Mouse (Mus musculus) kidney, adult 2 months (tissue): ENCODE data around the gene Pih1d2. TPM values are rescaled to one million over a fixed set of nuclear protein-coding genes. Genes with fewer than 3 reads are reported as not detected.

ENCODE experiments used
- DNase-seq: peaks from one replicate; pipeline ENCODE4 v3.0.0; 2021
- H3K27ac ChIP-seq: fragments of 200-500 bp; 2 replicates; pipeline ENCODE4 v1.5.1; 2012; ENCODE audit warnings: low read depth, low read length, control low read depth, inconsistent platforms; ENCODE audit not compliant: insufficient read depth
- H3K27me3 ChIP-seq: fragments of 200-500 bp; replicated peaks from 2 replicates; pipeline ENCODE4 v1.6.1; 2012; ENCODE audit warnings: mild to moderate bottlenecking, moderate library complexity, low read length, inconsistent platforms; ENCODE audit not compliant: control insufficient read depth, insufficient read depth
- H3K36me3 ChIP-seq: fragments of 200-500 bp; 2 replicates; pipeline ENCODE4 v1.6.1; 2012; ENCODE audit warnings: mild to moderate bottlenecking, moderate library complexity, low read length, inconsistent platforms; ENCODE audit not compliant: control insufficient read depth, insufficient read depth
- H3K4me1 ChIP-seq: fragments of 200-500 bp; 2 replicates; pipeline ENCODE4 v1.6.1; 2011; ENCODE audit warnings: low read length; ENCODE audit not compliant: control insufficient read depth, insufficient read depth
- H3K4me3 ChIP-seq: fragments of 200-500 bp; 2 replicates; pipeline ENCODE4 v1.5.1; 2011; ENCODE audit warnings: mild to moderate bottlenecking, low read depth, low read length, control low read depth; ENCODE audit not compliant: insufficient read depth
- CTCF ChIP-seq: fragments of 200-500 bp; conservative IDR thresholded peaks from 2 replicates; pipeline ENCODE4 v1.5.1; 2011; ENCODE audit warnings: low read depth, mild to moderate bottlenecking, control low read depth, low read length, moderate library complexity, mixed read lengths; ENCODE audit not compliant: insufficient read depth, insufficient read length
- POLR2A ChIP-seq: fragments of 200-500 bp; IDR thresholded peaks from one replicate; pipeline ENCODE4 v1.6.1; 2011; ENCODE audit warnings: low read depth, low read length, control low read depth
- WGBS: fragments of 180-500 bp; shearing (Covaris S2); methylation state at CpG from one replicate; pipeline ENCODE4 v1.1.7; 2018; 5-methylcytosine and 5-hydroxymethylcytosine counted together
- polyA plus RNA-seq: library from polyadenylated mRNA; depleted of rRNA; stranded (reverse); fragments of >200 nt; gene quantifications from 2 replicates; pipeline ENCODE4 v1.2.3, GENCODE M21; 2012; rRNA removed

Pih1d2 gene
- polyA plus RNA-seq = 2.1 and 2.7 TPM in 2 replicates

DNA sequence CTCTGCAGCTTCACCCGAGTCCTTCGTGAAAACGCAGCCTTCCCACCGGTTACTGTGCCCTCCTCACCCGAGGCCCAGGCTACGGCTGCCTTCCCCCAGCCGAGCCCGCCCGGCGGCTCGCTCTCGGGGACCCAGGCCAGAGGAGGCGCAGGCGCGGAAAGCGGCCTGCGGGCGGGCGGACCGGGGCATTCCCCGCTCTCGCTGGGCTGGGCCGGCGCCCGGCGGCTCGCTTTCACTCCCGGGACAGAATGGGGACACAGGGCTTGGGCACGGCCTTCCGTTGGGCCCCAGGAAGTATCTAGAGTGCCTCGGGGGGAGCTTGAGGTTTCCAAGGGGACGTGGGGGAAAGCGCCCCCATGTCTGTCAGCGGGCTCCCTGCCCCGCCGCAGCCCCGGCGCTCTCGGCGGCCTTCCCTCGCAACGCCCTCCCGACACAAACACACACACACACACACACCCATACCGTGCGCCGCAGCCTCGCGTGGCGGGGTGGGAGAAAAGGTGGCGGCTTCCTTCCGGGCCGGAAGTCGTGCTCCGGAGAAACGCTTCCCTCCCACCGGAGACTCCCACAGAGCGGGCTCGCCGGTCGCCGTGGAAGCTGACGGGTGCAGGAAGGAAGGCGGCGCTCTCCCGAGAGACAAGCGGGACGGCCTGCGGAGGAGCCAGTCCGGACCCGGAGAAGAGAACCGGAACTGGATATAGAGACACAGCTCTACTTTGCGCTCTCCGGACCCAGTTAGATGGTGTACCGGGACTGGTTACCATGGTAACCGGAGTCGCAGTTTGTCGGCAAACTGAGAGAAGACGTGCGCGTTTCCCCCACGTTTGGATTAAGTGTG lies at the start of gene Pih1d2, which contains the start of gene Nkapd1:
TSS of gene Pih1d2 (plus strand) at position 556 of the 838 bp plus-strand sequence.
TSS of gene Nkapd1 (minus strand) at position 699 of the 838 bp plus-strand sequence.
- TF ChIP-seq CTCF (no peak), POLR2A (no peak)
- peak; percentile 95 for DNase-seq

DNA sequence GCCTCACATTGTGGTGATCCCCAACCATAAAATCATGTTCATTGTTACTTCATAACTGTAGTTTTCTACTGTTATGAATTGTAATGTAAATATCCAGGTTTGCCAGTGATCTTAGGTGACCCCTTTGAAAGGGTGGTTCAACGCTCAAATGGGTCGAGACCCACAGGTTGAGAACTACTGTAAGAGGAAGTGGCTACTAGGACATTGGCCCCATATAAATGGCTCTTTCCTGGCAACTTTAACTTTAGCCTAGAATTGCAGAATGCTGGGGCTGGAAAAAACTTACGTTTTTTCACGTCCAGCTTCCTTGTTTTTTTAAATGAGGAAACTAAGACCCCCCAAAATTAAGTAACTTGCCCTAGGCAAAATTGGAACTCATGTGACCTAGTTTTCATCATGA lies 49.7 kb upstream of the Pih1d2 start:
- no peaks in the 10 kb centered on the region for H3K36me3 ChIP-seq
- no peak for TF ChIP-seq POLR2A
- no peak for TF ChIP-seq CTCF
- no peaks in the 10 kb centered on the region for H3K4me1 ChIP-seq
- DNase-seq = no peak
- no peak overlapping the region for H3K4me3 ChIP-seq
- no peaks in the 10 kb centered on the region for H3K27me3 ChIP-seq
- H3K27ac ChIP-seq = no peak overlapping the region
- WGBS = 84% methylated on average over 4 of the region's 4 CpGs

More for the DNA sequence above, at the start of gene Pih1d2, which contains the start of gene Nkapd1:
- Histone ChIP-seq H3K27ac (peak within 1 kb of the TSS; percentile 73), H3K27me3 (no peaks in the 10 kb centered on the region), H3K36me3 (no peaks in the 10 kb centered on the region; the same call in 1 of the 2 replicates), H3K4me3 (peak within 1 kb of the TSS; percentile 88), H3K4me1 (peaks cover 5% of the 10 kb centered on the region; the same call in 1 of the 2 replicates)
- WGBS = under 1% methylated on average over 79 of the region's 81 CpGs

DNA sequence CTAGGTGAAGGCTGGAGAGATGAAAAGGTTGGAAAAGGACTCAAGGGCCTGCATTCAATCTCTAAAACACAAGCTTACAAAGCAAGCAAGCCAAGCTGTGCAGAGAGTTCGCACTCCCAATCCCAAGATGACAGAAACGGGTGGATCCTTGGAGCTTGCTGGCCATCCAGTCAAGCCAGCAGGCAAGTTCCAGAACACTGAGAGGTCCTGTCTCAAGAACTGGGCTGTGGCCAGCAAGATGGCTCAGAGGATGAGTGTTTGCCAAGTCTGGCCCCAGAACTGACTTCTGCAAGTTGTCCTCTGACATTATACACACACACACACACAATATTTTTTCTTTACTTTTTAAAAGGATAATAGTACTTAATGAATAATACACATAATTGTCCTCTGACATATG lies 49.2 kb upstream of the Pih1d2 start:
- 89% methylated on average over 2 of the region's 2 CpGs for WGBS

DNA sequence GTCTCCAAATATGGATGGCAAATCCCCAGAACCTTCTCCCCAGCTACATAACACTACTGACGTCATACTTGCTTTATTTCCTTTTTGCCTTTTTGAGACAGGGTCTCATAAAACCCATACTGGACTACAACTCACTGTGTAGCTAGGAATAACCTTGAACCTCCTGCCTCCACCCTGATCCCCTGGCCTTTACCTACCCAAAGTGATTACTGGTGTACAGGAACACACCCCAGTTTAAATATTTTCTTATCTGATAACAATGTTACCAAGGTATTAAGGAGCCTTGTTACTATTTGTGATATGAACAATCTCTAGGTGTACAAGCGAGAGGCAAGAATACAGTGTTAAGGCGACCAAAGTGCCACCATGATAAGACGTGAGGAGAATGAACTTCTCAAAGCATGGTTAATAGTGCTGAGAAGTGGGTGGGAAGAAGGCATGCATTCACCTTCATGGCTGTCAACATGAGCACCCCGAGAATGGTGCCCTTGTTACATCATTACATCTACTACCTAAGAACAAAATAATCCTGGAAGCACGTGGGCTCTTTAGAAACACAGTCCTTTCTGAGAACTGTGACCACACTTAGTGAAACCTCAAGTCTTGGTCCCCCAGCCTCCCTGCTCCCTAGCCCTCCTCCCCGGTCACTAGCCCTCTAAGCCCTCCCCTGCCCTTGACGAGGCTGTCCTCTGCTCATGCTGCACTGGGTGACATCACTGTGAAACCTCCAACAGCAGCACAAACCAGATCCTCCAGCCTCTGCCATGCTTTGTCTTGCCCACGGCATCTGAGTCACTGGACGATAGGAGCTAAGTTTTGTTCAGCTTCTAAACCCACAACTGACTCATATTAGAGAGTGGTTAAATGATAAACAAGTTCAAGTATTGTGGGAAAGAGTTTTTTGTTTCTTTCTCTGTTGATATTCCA lies 47.3 kb upstream of the Pih1d2 start:
- H3K36me3 ChIP-seq = no peaks in the 10 kb centered on the region
- no peaks in the 10 kb centered on the region for H3K27me3 ChIP-seq
- no peak overlapping the region for H3K27ac ChIP-seq
- H3K4me3 ChIP-seq = no peak overlapping the region
- no peaks in the 10 kb centered on the region for H3K4me1 ChIP-seq
- TF ChIP-seq CTCF = no peak
- TF ChIP-seq POLR2A = no peak
- 76% methylated on average over 10 of the region's 10 CpGs for WGBS
- DNase-seq = no peak

More for the DNA sequence above, 49.2 kb upstream of the Pih1d2 start:
- H3K4me3 ChIP-seq = no peak overlapping the region
- no peaks in the 10 kb centered on the region for H3K4me1 ChIP-seq
- no peak overlapping the region for H3K27ac ChIP-seq
- TF ChIP-seq CTCF (no peak), POLR2A (no peak)
- H3K27me3 ChIP-seq = no peaks in the 10 kb centered on the region
- no peaks in the 10 kb centered on the region for H3K36me3 ChIP-seq
- no peak for DNase-seq

DNA sequence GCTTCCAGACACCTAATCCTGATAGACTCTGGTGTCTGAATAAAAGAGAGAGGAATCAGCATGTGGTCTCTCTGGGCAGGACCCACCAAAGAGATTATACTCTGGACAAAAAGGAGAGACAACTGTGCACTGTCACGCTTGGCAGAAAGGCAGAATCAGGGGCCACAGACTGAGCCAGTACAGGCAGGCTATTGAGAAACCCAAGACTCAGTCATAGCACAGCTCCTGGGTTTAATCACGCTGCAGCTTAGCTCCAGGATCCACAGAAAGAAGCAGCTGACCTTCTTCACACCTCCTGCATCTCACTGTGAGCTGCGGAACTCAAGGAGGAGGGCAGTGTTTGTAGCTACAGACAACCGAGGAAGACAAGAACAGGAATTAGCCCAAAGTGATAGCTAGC lies 36.8 kb upstream of the Pih1d2 start:
- no peak for DNase-seq
- WGBS = 51% methylated on average over 4 of the region's 4 CpGs
- no peak for TF ChIP-seq POLR2A
- no peak for TF ChIP-seq CTCF

DNA sequence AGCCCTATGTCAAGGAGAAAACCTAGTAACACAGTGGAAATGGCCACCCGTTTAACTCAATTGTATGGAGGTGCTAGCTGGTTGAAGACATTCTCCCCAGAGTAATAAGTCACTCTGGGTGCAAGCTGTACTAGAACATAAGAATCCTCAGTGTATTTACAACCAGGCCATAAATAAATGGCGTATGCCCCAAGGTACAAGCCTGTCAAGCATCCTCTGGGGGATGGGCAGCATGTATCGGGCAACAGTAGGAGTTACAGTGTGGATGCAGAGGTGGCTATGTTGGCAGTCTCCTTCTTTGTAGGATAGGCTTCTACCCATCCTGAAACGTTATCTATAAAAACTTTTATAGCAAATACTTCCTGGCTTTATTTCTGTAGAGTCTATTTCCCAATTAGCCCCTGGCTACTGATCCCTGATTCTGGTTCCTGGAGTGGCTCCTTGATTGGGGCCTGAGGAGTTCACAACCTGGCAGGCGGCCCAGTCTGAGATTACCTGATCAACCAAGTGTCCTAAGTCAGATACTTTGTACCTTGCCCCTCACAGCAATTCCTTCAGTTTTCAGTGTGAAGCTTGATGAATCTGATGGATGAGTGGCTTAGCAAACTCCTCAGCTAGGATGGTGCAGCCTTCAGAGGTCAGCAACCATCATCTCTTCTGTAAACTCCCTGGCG lies 31.8 kb upstream of the Pih1d2 start:
- Histone ChIP-seq H3K36me3 (no peaks in the 10 kb centered on the region), H3K27ac (no peak overlapping the region), H3K27me3 (no peaks in the 10 kb centered on the region), H3K4me1 (peaks cover 4% of the 10 kb centered on the region; the same call in 1 of the 2 replicates), H3K4me3 (no peak overlapping the region)
- WGBS = 64% methylated on average over 6 of the region's 6 CpGs
- peak; percentile 91 for DNase-seq
- TF ChIP-seq POLR2A (no peak), CTCF (no peak)

More for the DNA sequence above, 36.8 kb upstream of the Pih1d2 start:
- no peak overlapping the region for H3K27ac ChIP-seq
- no peaks in the 10 kb centered on the region; the same call in 1 of the 2 replicates for H3K4me1 ChIP-seq
- no peak overlapping the region for H3K4me3 ChIP-seq
- no peaks in the 10 kb centered on the region for H3K27me3 ChIP-seq
- H3K36me3 ChIP-seq = no peaks in the 10 kb centered on the region
